Mouse (Mus musculus): ENCODE measurements around the gene Tcea3. TPM values are rescaled to one million over a fixed set of nuclear protein-coding genes. Genes with fewer than 3 reads are reported as not detected.
A peak's percentile ranks its signal among the peaks of the same experiment; 100 is the strongest.

Gene Tcea3
- total RNA-seq, 2 experiments from 2014 or later = 272 to 347 TPM

GRCm38 (mm10) chr4:136228640-136229039, 18.9 kb upstream of the Tcea3 start:
- intact Hi-C loops (cut with DNase I) = no loop called here
- no peak for DNase-seq

- intact Hi-C loops (cut with DNase I) = loop anchor here (1.0 kb wide), 1 partner anchor 32 kb away; the partner anchor contains the start of gene Asap3
- DNase-seq = no peak
These were observed 8.9 kb upstream of the Tcea3 start for GRCm38 (mm10) chr4:136238669-136239068.

- intact Hi-C loops (cut with DNase I) = loop anchor here (1.0 kb wide), 1 partner anchor 33 kb away; the partner anchor contains the start of gene Asap3
- DNase-seq = no peak
These were observed 8.4 kb upstream of the Tcea3 start for GRCm38 (mm10) chr4:136239111-136239510.

- intact Hi-C loops (cut with DNase I) = loop anchor here (1.0 to 5.0 kb wide), 2 partner anchors 33 to 83 kb away; partner anchors contain the start of gene Asap3
- peak; percentile 85 to 87 for DNase-seq
These were observed 7.9 kb upstream of the Tcea3 start for GRCm38 (mm10) chr4:136239622-136240021.

GRCm38 (mm10) chr4:136240123-136240522, 7.4 kb upstream of the Tcea3 start:
- intact Hi-C loops (cut with DNase I) = loop anchor here (5.0 kb wide), 1 partner anchor 82 kb away; no protein-coding TSS in a partner anchor
- no peak for DNase-seq

- intact Hi-C loops (cut with DNase I) = loop anchor here (5.0 kb wide), 1 partner anchor 81 kb away; no protein-coding TSS in a partner anchor
- no peak for DNase-seq
These were observed 6.6 kb upstream of the Tcea3 start for GRCm38 (mm10) chr4:136240955-136241354.

GRCm38 (mm10) chr4:136242065-136242703, 5.3 kb upstream of the Tcea3 start:
- intact Hi-C loops (cut with DNase I) = loop anchor here (5.0 kb wide), 1 partner anchor 80 kb away; no protein-coding TSS in a partner anchor
- DNase-seq = no peak

- intact Hi-C loops (cut with DNase I) = loop anchor here (5.0 kb wide), 1 partner anchor 80 kb away; no protein-coding TSS in a partner anchor
These were observed 4.8 kb upstream of the Tcea3 start for GRCm38 (mm10) chr4:136242728-136243127.

GRCm38 (mm10) chr4:136244208-136244607, 3.3 kb upstream of the Tcea3 start:
- intact Hi-C loops (cut with DNase I) = loop anchor here (5.0 kb wide), 1 partner anchor 78 kb away; no protein-coding TSS in a partner anchor
- no peak for DNase-seq

More at GRCm38 (mm10) chr4:136242728-136243127, 4.8 kb upstream of the Tcea3 start:
- no peak for DNase-seq

GRCm38 (mm10) chr4:136245681-136246080, 1.8 kb upstream of the Tcea3 start:
- intact Hi-C loops (cut with DNase I) = no loop called here
- no peak for DNase-seq

GRCm38 (mm10) chr4:136246568-136246969, 960 bp upstream of the Tcea3 start:
- no peak for DNase-seq
- intact Hi-C loops (cut with DNase I) = no loop called here

GRCm38 (mm10) chr4:136247386-136247728, 172 bp upstream of the Tcea3 start:
- intact Hi-C loops (cut with DNase I) = no loop called here
- DNase-seq = no peak

GRCm38 (mm10) chr4:136248464-136249331, 1.2 kb downstream of the Tcea3 start:
- intact Hi-C loops (cut with DNase I) = no loop called here
- peak; percentile 54 to 59 for DNase-seq

GRCm38 (mm10) chr4:136249332-136249647, 1.8 kb downstream of the Tcea3 start:
- intact Hi-C loops (cut with DNase I) = no loop called here

GRCm38 (mm10) chr4:136249780-136250179, 2.3 kb downstream of the Tcea3 start:
- peak; percentile 62 to 71 for DNase-seq
- intact Hi-C loops (cut with DNase I) = no loop called here

More at GRCm38 (mm10) chr4:136249332-136249647, 1.8 kb downstream of the Tcea3 start:
- DNase-seq = no peak

- DNase-seq = no peak
- intact Hi-C loops (cut with DNase I) = no loop called here
These were observed 8.4 kb downstream of the Tcea3 start for GRCm38 (mm10) chr4:136255919-136256318.

- DNase-seq = no peak
- intact Hi-C loops (cut with DNase I) = no loop called here
These were observed 9.2 kb downstream of the Tcea3 start for GRCm38 (mm10) chr4:136256696-136257095.

- no peak for DNase-seq
- intact Hi-C loops (cut with DNase I) = loop anchor here (1.0 to 2.0 kb wide), 3 partner anchors 25 to 65 kb away; partner anchors contain the start of gene Hnrnpr
These were observed 12.4 kb downstream of the Tcea3 start for GRCm38 (mm10) chr4:136259916-136260315.

GRCm38 (mm10) chr4:136260491-136261180, 13.1 kb downstream of the Tcea3 start:
- peak; percentile 78 to 83 for DNase-seq
- intact Hi-C loops (cut with DNase I) = loop anchor here (1.0 to 2.0 kb wide), 2 partner anchors 25 to 50 kb away; partner anchors contain the start of gene Hnrnpr

- DNase-seq = no peak
- intact Hi-C loops (cut with DNase I) = loop anchor here (2.0 kb wide), 1 partner anchor 49 kb away; the partner anchor contains the start of gene Hnrnpr
These were observed 14.4 kb downstream of the Tcea3 start for GRCm38 (mm10) chr4:136261912-136262311.

Data from gastrocnemius, postnatal 36 days (tissue).